Comparison of ENCODE assay signal across 19 mouse cellular contexts in genomic region chr1:39102126-39102905, GRCm38 (mm10).
"Had no signal": no experiment of that assay in that cellular context is flagged by ENCODE, and none has a peak within 500 bp of the region (broad histone marks: within the 10 kb centered on the region; RNA-seq: fewer than 3 reads in every experiment).

No protein-coding gene starts in this region.

- H3K4me1 ChIP-seq: limb, embryonic 13.5 days had no signal

- H3K4me3 ChIP-seq: limb, embryonic 10.5 days; limb, embryonic 13.5 days; liver, embryonic 13.5 days; lung, embryonic 15.5 days; megakaryocyte, embryonic 14.5 days; midbrain, embryonic 10.5 days; midbrain, embryonic 13.5 days; myocyte; stomach, embryonic 15.5 days had no signal

- H3K4me2 ChIP-seq: limb, embryonic 13.5 days; liver, embryonic 13.5 days; lung, embryonic 15.5 days; midbrain, embryonic 13.5 days; stomach, embryonic 15.5 days had no signal

- H3K27ac ChIP-seq: limb, embryonic 10.5 days; limb, embryonic 13.5 days; liver, embryonic 13.5 days; lung, embryonic 15.5 days; midbrain, embryonic 10.5 days; midbrain, embryonic 13.5 days; stomach, embryonic 15.5 days had no signal

- H3K36me3 ChIP-seq: limb, embryonic 10.5 days; limb, embryonic 13.5 days; liver, embryonic 13.5 days; lung, embryonic 15.5 days; midbrain, embryonic 10.5 days; midbrain, embryonic 13.5 days; stomach, embryonic 15.5 days had no signal

- H3K9ac ChIP-seq: limb, embryonic 13.5 days; liver, embryonic 13.5 days; lung, embryonic 15.5 days; midbrain, embryonic 13.5 days; stomach, embryonic 15.5 days had no signal

- H3K9me3 ChIP-seq: limb, embryonic 10.5 days; limb, embryonic 13.5 days; liver, embryonic 13.5 days; lung, embryonic 15.5 days; midbrain, embryonic 10.5 days; midbrain, embryonic 13.5 days; stomach, embryonic 15.5 days had no signal

- DNase-seq: kidney, adult 11 months; kidney, postnatal 25 days; layer of hippocampus, postnatal 36 days; liver, embryonic 13.5 days; lung, adult 18-20 months; lung, postnatal 10 days; lung, postnatal 36 days; spleen, adult 18-20 months; thymus, postnatal 25 days had no signal

- H3K27me3 ChIP-seq: limb, embryonic 13.5 days; liver, embryonic 13.5 days; lung, embryonic 15.5 days; midbrain, embryonic 13.5 days; stomach, embryonic 15.5 days had no signal

- ATAC-seq: inflammation-experienced regulatory T-cells, adult 6 months; midbrain, embryonic 13.5 days; midbrain, embryonic 16.5 days had no signal
